ENCODE assay signal across 15 mouse cellular contexts in genomic region chr7:73336380-73336779, GRCm38 (mm10). TPM values are rescaled to one million over a fixed set of nuclear protein-coding genes. Genes with fewer than 3 reads are reported as not detected.
DNase-seq lines count a peak whose midpoint lies in the region; ATAC-seq lines count a peak whose summit lies in the region.
"Had no signal": no experiment of that assay in that cellular context is flagged by ENCODE, and none has a peak within 500 bp of the region (broad histone marks: within the 10 kb centered on the region; RNA-seq: fewer than 3 reads in every experiment).

No protein-coding gene starts in this region.

- H3K4me1 ChIP-seq in forebrain, embryonic 10.5 days, result peaks cover 32% of the 10 kb centered on the region
- peaks cover 15% of the 10 kb centered on the region; the same call in 1 of the 2 replicates for H3K4me1 ChIP-seq in forebrain, embryonic 14.5 days (ENCODE audit: control insufficient read depth, insufficient read depth, low read length)
- H3K4me1 ChIP-seq in midbrain, embryonic 10.5 days, result peaks cover 27% of the 10 kb centered on the region
- no peaks in the 10 kb centered on the region for H3K4me1 ChIP-seq in midbrain, embryonic 11.5 days (ENCODE audit: control insufficient read depth, insufficient read depth, low read length)
- peaks cover 13% of the 10 kb centered on the region; the same call in 1 of the 2 replicates for H3K4me1 ChIP-seq in intestine, embryonic 15.5 days (replicated peaks)
- peaks cover 12% of the 10 kb centered on the region for H3K4me1 ChIP-seq in stomach, embryonic 15.5 days

- H3K36me3 ChIP-seq in forebrain, embryonic 10.5 days (replicated peaks), result no peaks in the 10 kb centered on the region
- H3K36me3 ChIP-seq in forebrain, embryonic 14.5 days (ENCODE audit: control insufficient read depth, insufficient read depth, low read length), result no peaks in the 10 kb centered on the region
- no peaks in the 10 kb centered on the region for H3K36me3 ChIP-seq in midbrain, embryonic 10.5 days
- H3K36me3 ChIP-seq in midbrain, embryonic 11.5 days (ENCODE audit: control insufficient read depth, insufficient read depth, low read length), result no peaks in the 10 kb centered on the region
- H3K36me3 ChIP-seq in intestine, embryonic 15.5 days, result no peaks in the 10 kb centered on the region
- no peaks in the 10 kb centered on the region for H3K36me3 ChIP-seq in stomach, embryonic 15.5 days
- H3K36me3 ChIP-seq: heart, embryonic 12.5 days; midbrain, embryonic 15.5 days had no signal

- H3K9me3 ChIP-seq in forebrain, embryonic 10.5 days, result no peaks in the 10 kb centered on the region
- no peaks in the 10 kb centered on the region for H3K9me3 ChIP-seq in forebrain, embryonic 14.5 days (replicated peaks; ENCODE audit: control insufficient read depth, low read length)
- no peaks in the 10 kb centered on the region for H3K9me3 ChIP-seq in midbrain, embryonic 10.5 days (replicated peaks)
- H3K9me3 ChIP-seq in midbrain, embryonic 11.5 days (ENCODE audit: control insufficient read depth, low read length), result no peaks in the 10 kb centered on the region
- H3K9me3 ChIP-seq in intestine, embryonic 15.5 days, result no peaks in the 10 kb centered on the region
- H3K9me3 ChIP-seq in stomach, embryonic 15.5 days, result no peaks in the 10 kb centered on the region
- H3K9me3 ChIP-seq: heart, embryonic 12.5 days; midbrain, embryonic 15.5 days had no signal

- no peak overlapping the region for H3K9ac ChIP-seq in forebrain, embryonic 14.5 days (ENCODE audit: low read length)
- no peak overlapping the region for H3K9ac ChIP-seq in midbrain, embryonic 11.5 days (ENCODE audit: low read length)
- no peak overlapping the region for H3K9ac ChIP-seq in intestine, embryonic 15.5 days
- H3K9ac ChIP-seq in stomach, embryonic 15.5 days, result no peak overlapping the region
- H3K9ac ChIP-seq: heart, embryonic 12.5 days; liver, embryonic 14.5 days; midbrain, embryonic 15.5 days had no signal

- WGBS in forebrain, embryonic 10.5 days, result 87% methylated on average over 7 of the region's 7 CpGs
- WGBS in forebrain, embryonic 14.5 days, result 44% methylated on average over 7 of the region's 7 CpGs
- 88% methylated on average over 7 of the region's 7 CpGs for WGBS in midbrain, embryonic 10.5 days
- 88% methylated on average over 7 of the region's 7 CpGs for WGBS in midbrain, embryonic 11.5 days
- 25% methylated on average over 7 of the region's 7 CpGs for WGBS in intestine, embryonic 15.5 days
- whole genome bisulfite sequencing in stomach, embryonic 15.5 days, result 21% methylated on average over 7 of the region's 7 CpGs

- no peak for ATAC-seq in forebrain, embryonic 14.5 days
- no peak for ATAC-seq in midbrain, embryonic 11.5 days (ENCODE audit: low FRiP score)
- no peak for ATAC-seq in intestine, embryonic 15.5 days
- no peak for ATAC-seq in stomach, embryonic 15.5 days (ENCODE audit: insufficient read depth, low FRiP score, low read depth)
- ATAC-seq: midbrain, embryonic 15.5 days had no signal

- no peak overlapping the region for H3K4me2 ChIP-seq in forebrain, embryonic 14.5 days (ENCODE audit: low read length)
- H3K4me2 ChIP-seq in midbrain, embryonic 11.5 days, result no peak overlapping the region
- H3K4me2 ChIP-seq in intestine, embryonic 15.5 days (replicated peaks), result no peak overlapping the region
- H3K4me2 ChIP-seq in stomach, embryonic 15.5 days, result no peak overlapping the region
- H3K4me2 ChIP-seq: heart, embryonic 12.5 days; midbrain, embryonic 15.5 days had no signal

- H3K4me3 ChIP-seq in forebrain, embryonic 10.5 days, result no peak overlapping the region
- H3K4me3 ChIP-seq in forebrain, embryonic 14.5 days (ENCODE audit: low read depth, low read length), result no peak overlapping the region
- H3K4me3 ChIP-seq in midbrain, embryonic 10.5 days, result no peak overlapping the region
- H3K4me3 ChIP-seq in midbrain, embryonic 11.5 days (ENCODE audit: low read depth, low read length), result no peak overlapping the region
- no peak overlapping the region for H3K4me3 ChIP-seq in intestine, embryonic 15.5 days (replicated peaks)
- no peak overlapping the region for H3K4me3 ChIP-seq in stomach, embryonic 15.5 days (replicated peaks)
- H3K4me3 ChIP-seq: heart, embryonic 12.5 days; midbrain, embryonic 15.5 days had no signal

- DNase-seq in forebrain, embryonic 10.5 days (ENCODE audit: extremely low spot score, low spot score), result no peak
- DNase-seq in forebrain, embryonic 14.5 days (ENCODE audit: low spot score), result no peak
- DNase-seq in midbrain, embryonic 10.5 days (ENCODE audit: low spot score), result no peak
- no peak for DNase-seq in midbrain, embryonic 11.5 days (ENCODE audit: low spot score, missing footprints)
- DNase-seq in adrenal gland, postnatal 36 days, result no peak
- DNase-seq in cerebellum, postnatal 14 days, result no peak
- DNase-seq: adrenal gland, adult 8-10 months; gastrocnemius, postnatal 10 days; lung, postnatal 36 days; right cerebral cortex, postnatal 4 days had no signal

- H3K27me3 ChIP-seq in forebrain, embryonic 10.5 days (ENCODE audit: poor library complexity, severe bottlenecking), result no peaks in the 10 kb centered on the region
- H3K27me3 ChIP-seq in forebrain, embryonic 14.5 days (replicated peaks; ENCODE audit: control insufficient read depth, insufficient read depth, low read length), result no peaks in the 10 kb centered on the region
- no peaks in the 10 kb centered on the region for H3K27me3 ChIP-seq in midbrain, embryonic 10.5 days (ENCODE audit: low read depth, poor library complexity, severe bottlenecking)
- no peaks in the 10 kb centered on the region for H3K27me3 ChIP-seq in midbrain, embryonic 11.5 days (ENCODE audit: control insufficient read depth, insufficient read depth, low read length)
- no peaks in the 10 kb centered on the region for H3K27me3 ChIP-seq in intestine, embryonic 15.5 days (replicated peaks)
- no peaks in the 10 kb centered on the region for H3K27me3 ChIP-seq in stomach, embryonic 15.5 days (replicated peaks)
- H3K27me3 ChIP-seq: midbrain, embryonic 15.5 days had no signal

- 0 out of 2 replicates have a peak overlapping the region, but pooled peaks have one; percentile 1 for H3K27ac ChIP-seq in forebrain, embryonic 10.5 days
- no peak overlapping the region for H3K27ac ChIP-seq in forebrain, embryonic 14.5 days (ENCODE audit: low read depth, low read length)
- 0 out of 2 replicates have a peak overlapping the region, but pooled peaks have one; percentile 13 for H3K27ac ChIP-seq in midbrain, embryonic 10.5 days (replicated peaks)
- H3K27ac ChIP-seq in midbrain, embryonic 11.5 days (ENCODE audit: low read depth, low read length), result no peak overlapping the region
- H3K27ac ChIP-seq in intestine, embryonic 15.5 days, result peak overlapping the region; percentile 22; the same call in 1 of the 2 replicates
- H3K27ac ChIP-seq in stomach, embryonic 15.5 days, result peak overlapping the region; percentile 62; the same call in 1 of the 2 replicates
- H3K27ac ChIP-seq: liver, embryonic 14.5 days; midbrain, embryonic 15.5 days had no signal

RNA-seq across cellular contexts. Expression of gene Rgma, which starts 38.9 kb away (rescaled TPM):
- 26.2 and 26.8 TPM in 2 replicates for polyA plus RNA-seq in forebrain, embryonic 10.5 days (2016; fragmentation: Nextera tagmentation; extraction: Ambion mirVana)
- 20.6 and 23.6 TPM in 2 replicates for polyA plus RNA-seq in forebrain, embryonic 14.5 days (2014; fragmentation: Nextera tagmentation; extraction: Ambion mirVana)
- 51.2 and 65.4 TPM in 2 replicates for polyA plus RNA-seq in midbrain, embryonic 10.5 days (2016; fragmentation: Nextera tagmentation; extraction: Ambion mirVana)
- polyA plus RNA-seq in midbrain, embryonic 11.5 days (2014; fragmentation: Nextera tagmentation; extraction: Ambion mirVana), result 43.9 and 47.5 TPM in 2 replicates
- 7.4 TPM in 2 replicates for polyA plus RNA-seq in intestine, embryonic 15.5 days (2015; fragmentation: Nextera tagmentation; extraction: Ambion mirVana)
- 12.1 and 14.9 TPM in 2 replicates for polyA plus RNA-seq in stomach, embryonic 15.5 days (2015; fragmentation: Nextera tagmentation; extraction: Ambion mirVana)
- total RNA-seq in adrenal gland, postnatal 36 days (2021), result 10 to 100 TPM; 10.9 to 13.7 TPM

Comparison
In these comparisons a context has a peak if more than half of its experiments do, and no peak if none do; other contexts are left out.
1. H3K27ac ChIP-seq: peak in forebrain, embryonic 10.5 days (single experiment), midbrain, embryonic 10.5 days (single experiment), intestine, embryonic 15.5 days (single experiment) and stomach, embryonic 15.5 days (single experiment); none in forebrain, embryonic 14.5 days (single experiment) and midbrain, embryonic 11.5 days (single experiment).